Comparison of ENCODE assay signal across 18 mouse cellular contexts in the genomic region with DNA sequence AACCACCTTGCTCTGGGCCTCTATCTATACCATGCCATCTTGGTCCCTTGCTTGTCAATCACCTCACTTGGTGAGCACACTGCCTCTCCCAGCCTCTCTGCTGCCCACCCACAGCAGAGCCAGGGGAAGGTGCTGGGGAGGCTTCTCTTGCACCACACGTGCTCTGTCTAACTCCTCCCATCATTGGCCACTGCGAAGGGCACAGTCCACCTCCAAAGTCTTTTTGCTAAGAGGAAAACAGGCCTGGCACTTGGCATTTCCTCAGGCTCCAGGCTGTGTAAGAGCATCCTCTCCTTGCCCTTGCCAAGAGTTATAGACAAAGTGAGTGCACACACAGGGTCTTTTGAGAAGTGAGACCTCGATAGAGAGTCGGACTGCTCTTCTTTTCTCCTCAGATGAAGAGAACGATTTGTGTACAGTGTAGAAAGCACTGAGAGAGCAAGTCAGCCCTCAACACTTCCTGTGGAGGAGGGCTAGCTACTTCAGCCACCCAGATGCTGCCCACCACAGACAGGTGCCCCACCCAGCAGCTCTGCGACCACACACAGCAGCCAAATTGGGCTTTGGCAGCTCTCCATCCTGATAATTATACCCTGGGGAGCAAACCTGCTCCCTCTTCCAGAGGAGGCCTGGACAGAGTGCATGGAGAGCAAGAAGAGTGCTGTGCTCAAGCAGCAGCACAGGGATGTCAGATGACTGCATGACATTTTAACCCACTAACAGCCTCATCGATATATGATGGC. TPM values are rescaled to one million over a fixed set of nuclear protein-coding genes. Genes with fewer than 3 reads are reported as not detected.
DNase-seq lines count a peak whose midpoint lies in the region; ATAC-seq lines count a peak whose summit lies in the region.
"Had no signal": no experiment of that assay in that cellular context is flagged by ENCODE, and none has a peak within 500 bp of the region (broad histone marks: within the 10 kb centered on the region; RNA-seq: fewer than 3 reads in every experiment).

No protein-coding gene starts in this region.

- H3K9me3 ChIP-seq in forebrain, embryonic 14.5 days (replicated peaks; ENCODE audit: control insufficient read depth, low read length) = no peaks in the 10 kb centered on the region
- H3K9me3 ChIP-seq in forebrain, embryonic 12.5 days = no peaks in the 10 kb centered on the region
- H3K9me3 ChIP-seq: megakaryocyte, embryonic 14.5 days had no signal

- peaks cover 85% of the 10 kb centered on the region for H3K36me3 ChIP-seq in forebrain, embryonic 14.5 days (ENCODE audit: control insufficient read depth, insufficient read depth, low read length)
- H3K36me3 ChIP-seq in forebrain, embryonic 12.5 days (replicated peaks) = peaks cover 83% of the 10 kb centered on the region

- H3K4me3 ChIP-seq in forebrain, embryonic 14.5 days (ENCODE audit: low read depth, low read length) = no peak overlapping the region
- no peak overlapping the region for H3K4me3 ChIP-seq in forebrain, embryonic 12.5 days (replicated peaks)
- H3K4me3 ChIP-seq: megakaryocyte, embryonic 14.5 days had no signal

- peak; percentile 46 for DNase-seq in forebrain, embryonic 14.5 days (ENCODE audit: low spot score)
- peak; percentile 36 to 42 for DNase-seq in layer of hippocampus, postnatal 10 days (ENCODE audit: low spot score in 2 of 2)
- no peak for DNase-seq in layer of hippocampus, adult 8-10 months (ENCODE audit: low spot score in 2 of 2)
- DNase-seq in brain, adult 2 months (ENCODE audit: low read depth, low spot score) = peak; percentile 48
- no peak for DNase-seq in liver
- no peak for DNase-seq in embryo, embryonic 11 days
- DNase-seq: adrenal gland, postnatal 36 days; cerebellum, adult 11-12 months; gastrocnemius, postnatal 36 days; heart, postnatal 4 days; kidney, adult 18-20 months; lung, embryonic 14.5 days; right cerebral cortex, postnatal 25 days; thymus, postnatal 25 days had no signal

- no peak overlapping the region for H3K27ac ChIP-seq in forebrain, embryonic 14.5 days (ENCODE audit: low read depth, low read length)
- no peak overlapping the region for H3K27ac ChIP-seq in forebrain, embryonic 12.5 days

- H3K9ac ChIP-seq in forebrain, embryonic 14.5 days (ENCODE audit: low read length) = no peak overlapping the region
- H3K9ac ChIP-seq in forebrain, embryonic 12.5 days = no peak overlapping the region
- H3K9ac ChIP-seq: lung, embryonic 14.5 days had no signal

- no peak overlapping the region for H3K4me2 ChIP-seq in forebrain, embryonic 14.5 days (ENCODE audit: low read length)
- H3K4me2 ChIP-seq in forebrain, embryonic 12.5 days = no peak overlapping the region
- H3K4me2 ChIP-seq: lung, embryonic 14.5 days had no signal

- H3K27me3 ChIP-seq in forebrain, embryonic 14.5 days (replicated peaks; ENCODE audit: control insufficient read depth, insufficient read depth, low read length) = no peaks in the 10 kb centered on the region
- no peaks in the 10 kb centered on the region for H3K27me3 ChIP-seq in forebrain, embryonic 12.5 days
- H3K27me3 ChIP-seq: megakaryocyte, embryonic 14.5 days had no signal

- no peaks in the 10 kb centered on the region for H3K4me1 ChIP-seq in forebrain, embryonic 14.5 days (ENCODE audit: control insufficient read depth, insufficient read depth, low read length)
- no peaks in the 10 kb centered on the region for H3K4me1 ChIP-seq in forebrain, embryonic 12.5 days

- WGBS in forebrain, embryonic 14.5 days = 68% methylated on average over 7 of the region's 7 CpGs
- 88% methylated on average over 7 of the region's 7 CpGs for WGBS in forebrain, embryonic 12.5 days

- peak; percentile 57; the same call in 1 of the 2 replicates for ATAC-seq in forebrain, embryonic 14.5 days
- no peak for ATAC-seq in forebrain, embryonic 12.5 days (ENCODE audit: low FRiP score)
- peak; percentile 27 for ATAC-seq in megakaryocyte progenitor cell, adult 5-6 weeks (replicated peaks; ENCODE audit: poor library complexity)

RNA-seq across cellular contexts. Expression of gene Emilin3, which starts 41.2 kb away (rescaled TPM):
- polyA plus RNA-seq in forebrain, embryonic 14.5 days (2014; fragmentation: Nextera tagmentation; extraction: Ambion mirVana) = 0.24 and 0.32 TPM in 2 replicates
- polyA plus RNA-seq in forebrain, embryonic 12.5 days (2016; fragmentation: Nextera tagmentation; extraction: Ambion mirVana) = 2.9 and 3.2 TPM in 2 replicates
- under 1 TPM; 0.29 to 0.53 TPM for total RNA-seq in layer of hippocampus, postnatal 10 days (2021)
- under 1 TPM in 3 of 4 experiments, not detected in 1; 0.12 to 0.20 (median 0.18) TPM for total RNA-seq in layer of hippocampus, adult 8-10 months (2022)
- not detected in 2 replicates for total RNA-seq in megakaryocyte progenitor cell, adult 5-6 weeks (2015)
- not detected in 2 replicates for total RNA-seq in megakaryocyte progenitor cell, adult 5-6 weeks (2017)
- total RNA-seq: adrenal gland, postnatal 36 days; neutrophil, adult 5-6 weeks had no signal

Comparison
In these comparisons a context has a peak if more than half of its experiments do, and no peak if none do; other contexts are left out.
1. DNase-seq: peak in forebrain, embryonic 14.5 days (single experiment), layer of hippocampus, postnatal 10 days (2 of 2) and brain, adult 2 months (single experiment); none in layer of hippocampus, adult 8-10 months (0 of 2), liver (single experiment) and embryo, embryonic 11 days (single experiment).